Mouse (Mus musculus) neural tube, embryonic 14.5 days (tissue): Measurements from ENCODE around the gene Tbc1d5. TPM values are rescaled to one million over a fixed set of nuclear protein-coding genes. Genes with fewer than 3 reads are reported as not detected.

Experiments used
- ATAC-seq: fragments of 200-750 bp; cut with Nextera tagmentation; 2 replicates; pipeline ENCODE4 v1.8.0; 2017; ENCODE audit warnings: low read depth, mild to moderate bottlenecking, moderate TSS enrichment, moderate library complexity
- H3K27ac ChIP-seq: fragments of 300-500 bp; sonication (generic); 2 replicates; pipeline ENCODE4 v1.5.1; 2014; ENCODE audit warnings: low read depth, mild to moderate bottlenecking, control low read depth, low read length, moderate library complexity, mixed read lengths
- H3K27me3 ChIP-seq: fragments of 300-500 bp; sonication (generic); 2 replicates; pipeline ENCODE4 v1.6.1; 2014; ENCODE audit warnings: low read length; ENCODE audit not compliant: control insufficient read depth, insufficient read depth
- H3K36me3 ChIP-seq: fragments of 300-500 bp; sonication (generic); 2 replicates; pipeline ENCODE4 v1.6.1; 2014; ENCODE audit warnings: low read length, mixed read lengths; ENCODE audit not compliant: control insufficient read depth, insufficient read depth
- H3K4me1 ChIP-seq: fragments of 300-500 bp; sonication (generic); 2 replicates; pipeline ENCODE4 v1.6.1; 2014; ENCODE audit warnings: low read length; ENCODE audit not compliant: control insufficient read depth, insufficient read depth
- H3K4me2 ChIP-seq: fragments of 300-500 bp; sonication (generic); 2 replicates; pipeline ENCODE4 v1.6.1; 2014; ENCODE audit warnings: mild to moderate bottlenecking, low read depth, low read length, control low read depth
- H3K4me3 ChIP-seq: fragments of 300-500 bp; sonication (generic); 2 replicates; pipeline ENCODE4 v1.5.1; 2014; ENCODE audit warnings: low read depth, low read length, control low read depth, mixed read lengths
- H3K9ac ChIP-seq: fragments of 300-500 bp; sonication (generic); replicated peaks from 2 replicates; pipeline ENCODE4 v1.6.1; 2014; ENCODE audit warnings: low read depth, mild to moderate bottlenecking, control low read depth, low read length, mixed read lengths
- H3K9me3 ChIP-seq: fragments of 300-500 bp; sonication (generic); 2 replicates; pipeline ENCODE4 v1.6.1; 2016; ENCODE audit warnings: low read length; ENCODE audit not compliant: control insufficient read depth
- WGBS: fragments of 180-500 bp; shearing (Covaris S2); extraction: QIAGEN DNeasy Blood & Tissue Kit; methylation state at CpG from one replicate; pipeline ENCODE4 v1.1.7; 2014; 5-methylcytosine and 5-hydroxymethylcytosine counted together
- polyA plus RNA-seq: library from polyadenylated mRNA; unstranded; fragments of >200 nt; fragmentation: Nextera tagmentation; extraction: Ambion mirVana; gene quantifications from 2 replicates; pipeline ENCODE4 v1.2.1, GENCODE M21; 2014

Tbc1d5 gene
- polyA plus RNA-seq, 1 experiment from 2014 or later = 10.1 TPM

DNA sequence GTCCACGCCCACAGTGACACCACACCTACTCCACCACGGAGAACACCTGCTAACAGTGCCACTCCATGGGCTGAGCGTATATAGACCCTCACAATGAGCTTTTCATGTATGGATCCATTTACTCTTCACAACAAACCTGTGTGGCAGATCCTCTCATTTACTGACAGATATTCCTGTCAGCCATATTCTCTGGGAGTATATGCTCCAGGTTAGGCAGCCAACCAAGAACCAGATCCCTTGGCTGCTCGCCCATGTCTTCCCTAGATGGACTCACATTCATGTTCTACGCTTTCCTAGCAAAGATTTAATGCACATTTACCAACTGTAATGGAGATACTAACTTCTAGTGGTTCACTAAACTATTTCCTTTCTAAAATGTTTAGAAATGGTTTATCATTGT is 416.9 kb downstream of the Tbc1d5 start:
- Histone ChIP-seq H3K36me3 (no peaks in the 10 kb centered on the region), H3K9me3 (no peaks in the 10 kb centered on the region), H3K27ac (no peak overlapping the region), H3K4me3 (no peak overlapping the region), H3K9ac (no peak overlapping the region), H3K27me3 (no peaks in the 10 kb centered on the region), H3K4me1 (no peaks in the 10 kb centered on the region), H3K4me2 (no peak overlapping the region)
- WGBS = 88% methylated on average over 5 of the region's 5 CpGs
- ATAC-seq = no peak

DNA sequence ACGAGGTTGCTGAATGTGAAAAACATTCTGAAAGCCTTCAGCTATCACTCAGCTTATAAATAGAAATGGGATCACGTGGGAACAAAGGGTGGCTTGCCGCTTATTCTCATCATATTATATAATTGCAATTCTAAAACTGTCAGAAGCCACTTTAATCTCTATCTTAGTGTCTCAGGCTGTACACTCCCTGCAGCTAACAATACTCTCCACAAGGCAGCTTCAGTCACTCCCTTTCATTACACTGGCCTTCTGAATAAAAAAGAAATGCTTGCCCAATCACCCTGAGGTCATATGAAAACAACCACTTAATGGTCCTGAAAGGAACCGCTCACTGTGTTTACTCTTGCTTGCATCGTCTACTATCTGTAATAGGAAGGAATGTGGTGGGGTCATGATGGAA is 418.1 kb downstream of the Tbc1d5 start:
- Histone ChIP-seq H3K36me3 (0 out of 2 replicates have a peak, but pooled peaks cover 1% of the 10 kb centered on the region), H3K4me2 (no peak overlapping the region), H3K4me1 (no peaks in the 10 kb centered on the region), H3K27me3 (no peaks in the 10 kb centered on the region), H3K9me3 (no peaks in the 10 kb centered on the region), H3K4me3 (no peak overlapping the region), H3K27ac (no peak overlapping the region), H3K9ac (no peak overlapping the region)
- ATAC-seq = no peak
- 33% methylated on average over 5 of the region's 5 CpGs for WGBS

DNA sequence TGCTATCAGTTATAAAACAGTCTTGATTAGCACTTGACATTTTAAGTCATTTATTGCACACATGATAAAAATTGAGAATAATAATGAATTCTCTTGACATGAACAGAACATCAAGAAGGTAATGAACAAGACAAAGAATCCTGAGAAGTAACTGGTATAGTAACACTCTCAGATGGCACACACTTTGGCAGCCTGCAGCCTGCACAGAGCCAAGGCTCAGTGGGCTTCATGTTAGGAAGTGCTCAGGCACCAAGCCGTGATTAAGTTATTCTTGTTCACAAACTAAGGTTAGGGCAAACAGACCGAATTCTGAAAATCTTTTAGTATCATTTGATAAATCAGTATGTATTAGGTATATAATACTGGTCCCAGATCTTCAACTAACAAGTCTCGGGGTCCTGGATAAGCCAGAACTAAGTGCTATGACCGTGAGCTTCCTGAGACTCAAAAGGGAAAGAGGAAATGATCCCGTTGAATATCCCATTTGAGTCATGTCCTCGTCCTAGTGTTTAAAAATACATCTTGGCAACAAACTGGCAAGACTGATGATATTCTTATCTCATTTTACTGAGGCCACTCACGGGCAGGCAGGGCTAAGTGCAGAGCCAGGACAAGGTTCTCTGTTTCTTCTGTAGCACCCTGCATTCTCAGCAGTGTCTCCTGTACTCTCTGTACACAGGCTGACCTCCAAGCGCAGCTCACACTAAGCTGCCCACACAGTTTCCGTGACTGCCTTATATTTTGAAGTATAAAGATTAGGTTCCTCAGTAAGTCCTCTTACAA is 425.6 kb downstream of the Tbc1d5 start:
- no peak overlapping the region for H3K9ac ChIP-seq
- H3K4me2 ChIP-seq = no peak overlapping the region
- H3K27ac ChIP-seq = no peak overlapping the region
- 85% methylated on average over 9 of the region's 9 CpGs for WGBS
- H3K27me3 ChIP-seq = no peaks in the 10 kb centered on the region
- ATAC-seq = no peak
- H3K9me3 ChIP-seq = no peaks in the 10 kb centered on the region
- H3K4me3 ChIP-seq = no peak overlapping the region
- H3K36me3 ChIP-seq = 0 out of 2 replicates have a peak, but pooled peaks cover 5% of the 10 kb centered on the region
- H3K4me1 ChIP-seq = no peaks in the 10 kb centered on the region

- no peak overlapping the region for H3K4me2 ChIP-seq
- H3K36me3 ChIP-seq = 0 out of 2 replicates have a peak, but pooled peaks cover 5% of the 10 kb centered on the region
- H3K4me3 ChIP-seq = no peak overlapping the region
- H3K27ac ChIP-seq = no peak overlapping the region
- H3K27me3 ChIP-seq = no peaks in the 10 kb centered on the region
- 94% methylated on average over 3 of the region's 3 CpGs for WGBS
- no peak overlapping the region for H3K9ac ChIP-seq
- H3K9me3 ChIP-seq = no peaks in the 10 kb centered on the region
- H3K4me1 ChIP-seq = no peaks in the 10 kb centered on the region
- no peak for ATAC-seq
Observed at GRCm38 (mm10) chr17:50752753-50753152, 426.4 kb downstream of the Tbc1d5 start.

DNA sequence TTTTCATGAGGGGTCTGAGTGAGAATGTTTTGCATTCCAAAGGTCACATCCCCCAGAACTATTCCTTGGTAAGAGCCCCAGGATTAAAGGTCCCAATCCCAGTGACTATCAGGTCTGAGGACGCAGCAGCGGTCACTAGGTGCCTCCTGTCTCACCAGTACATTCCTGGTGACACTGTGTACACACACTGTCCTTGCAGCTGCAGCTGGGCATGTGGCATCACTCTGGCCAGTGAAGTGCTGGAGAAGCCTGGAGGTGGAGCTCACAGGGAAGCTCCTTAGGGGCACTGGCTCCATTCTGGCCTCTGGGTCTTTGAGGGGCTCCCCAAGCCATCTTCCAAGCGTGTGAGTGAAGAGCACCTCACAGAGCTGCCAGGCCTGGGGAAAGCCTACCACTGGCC is 427.2 kb downstream of the Tbc1d5 start:
- no peak for ATAC-seq
- Histone ChIP-seq H3K9me3 (no peaks in the 10 kb centered on the region), H3K36me3 (0 out of 2 replicates have a peak, but pooled peaks cover 5% of the 10 kb centered on the region), H3K4me2 (no peak overlapping the region), H3K27ac (no peak overlapping the region), H3K9ac (no peak overlapping the region), H3K27me3 (no peaks in the 10 kb centered on the region), H3K4me1 (no peaks in the 10 kb centered on the region), H3K4me3 (no peak overlapping the region)
- 91% methylated on average over 3 of the region's 3 CpGs for WGBS

- Histone ChIP-seq H3K9me3 (no peaks in the 10 kb centered on the region), H3K4me1 (no peaks in the 10 kb centered on the region), H3K27ac (no peak overlapping the region), H3K36me3 (0 out of 2 replicates have a peak, but pooled peaks cover 1% of the 10 kb centered on the region), H3K27me3 (no peaks in the 10 kb centered on the region), H3K4me2 (no peak overlapping the region), H3K9ac (no peak overlapping the region), H3K4me3 (no peak overlapping the region)
- no peak for ATAC-seq
- 31% methylated on average over 2 of the region's 2 CpGs for WGBS
Observed at GRCm38 (mm10) chr17:50750874-50751273, 428.3 kb downstream of the Tbc1d5 start.

GRCm38 (mm10) chr17:50741386-50741785 is 437.8 kb downstream of the Tbc1d5 start:
- H3K9ac ChIP-seq = no peak overlapping the region
- no peaks in the 10 kb centered on the region for H3K27me3 ChIP-seq
- H3K9me3 ChIP-seq = no peaks in the 10 kb centered on the region
- no peak overlapping the region for H3K27ac ChIP-seq
- no peaks in the 10 kb centered on the region for H3K36me3 ChIP-seq
- H3K4me3 ChIP-seq = no peak overlapping the region
- no peaks in the 10 kb centered on the region for H3K4me1 ChIP-seq
- WGBS = 92% methylated on average over 6 of the region's 6 CpGs
- no peak for ATAC-seq
- H3K4me2 ChIP-seq = no peak overlapping the region

GRCm38 (mm10) chr17:50740804-50741203 is 438.3 kb downstream of the Tbc1d5 start:
- Histone ChIP-seq H3K27me3 (no peaks in the 10 kb centered on the region), H3K9me3 (no peaks in the 10 kb centered on the region), H3K9ac (no peak overlapping the region), H3K4me2 (no peak overlapping the region), H3K4me3 (no peak overlapping the region), H3K4me1 (no peaks in the 10 kb centered on the region), H3K36me3 (no peaks in the 10 kb centered on the region), H3K27ac (no peak overlapping the region)
- 91% methylated on average over 1 of the region's 1 CpGs for WGBS
- no peak for ATAC-seq

- H3K36me3 ChIP-seq = no peaks in the 10 kb centered on the region
- no peak overlapping the region for H3K4me2 ChIP-seq
- H3K4me3 ChIP-seq = no peak overlapping the region
- no peak overlapping the region for H3K27ac ChIP-seq
- no peaks in the 10 kb centered on the region for H3K27me3 ChIP-seq
- no peak for ATAC-seq
- no peaks in the 10 kb centered on the region for H3K4me1 ChIP-seq
- H3K9me3 ChIP-seq = no peaks in the 10 kb centered on the region
- H3K9ac ChIP-seq = no peak overlapping the region
- 87% methylated on average over 2 of the region's 2 CpGs for WGBS
Observed at GRCm38 (mm10) chr17:50738476-50738875, 440.7 kb downstream of the Tbc1d5 start.
